Comparison of ENCODE assay signal across 16 mouse cellular contexts in genomic region chr8:80204678-80205654, GRCm38 (mm10).
A peak's percentile ranks its signal among the peaks of the same experiment; 100 is the strongest.
DNase-seq lines count a peak whose midpoint lies in the region; ATAC-seq lines count a peak whose summit lies in the region.
"Had no signal": no experiment of that assay in that cellular context is flagged by ENCODE, and none has a peak within 500 bp of the region (broad histone marks: within the 10 kb centered on the region; RNA-seq: fewer than 3 reads in every experiment).

No protein-coding gene starts in this region.

- no peak overlapping the region for H3K9ac ChIP-seq in kidney, embryonic 15.5 days
- H3K9ac ChIP-seq in limb, embryonic 11.5 days (ENCODE audit: low read length) = no peak overlapping the region
- no peak overlapping the region for H3K9ac ChIP-seq in midbrain, embryonic 15.5 days
- H3K9ac ChIP-seq: liver, embryonic 12.5 days had no signal

- intact Hi-C loops in left cerebral cortex, postnatal 10 days (cut with DNase I) = no loop called here

- no peak overlapping the region for H3K4me2 ChIP-seq in kidney, embryonic 15.5 days
- H3K4me2 ChIP-seq in limb, embryonic 11.5 days (ENCODE audit: low read depth, severe bottlenecking) = no peak overlapping the region
- H3K4me2 ChIP-seq in midbrain, embryonic 15.5 days = no peak overlapping the region
- H3K4me2 ChIP-seq: liver, embryonic 12.5 days had no signal

- H3K9me3 ChIP-seq in kidney, embryonic 15.5 days (replicated peaks) = no peaks in the 10 kb centered on the region
- H3K9me3 ChIP-seq in limb, embryonic 11.5 days (ENCODE audit: control insufficient read depth, low read length) = no peaks in the 10 kb centered on the region
- no peaks in the 10 kb centered on the region for H3K9me3 ChIP-seq in midbrain, embryonic 15.5 days
- H3K9me3 ChIP-seq: G1E; liver, embryonic 12.5 days had no signal

- H3K4me1 ChIP-seq in kidney, embryonic 15.5 days = peaks cover 22% of the 10 kb centered on the region
- H3K4me1 ChIP-seq in limb, embryonic 11.5 days (ENCODE audit: control insufficient read depth, insufficient read depth, low read length) = peaks cover 7% of the 10 kb centered on the region; the same call in 1 of the 2 replicates
- no peaks in the 10 kb centered on the region for H3K4me1 ChIP-seq in midbrain, embryonic 15.5 days
- H3K4me1 ChIP-seq: liver, embryonic 12.5 days had no signal

- no peak overlapping the region for H3K4me3 ChIP-seq in kidney, embryonic 15.5 days (replicated peaks)
- H3K4me3 ChIP-seq in limb, embryonic 11.5 days (ENCODE audit: low read depth, low read length) = no peak overlapping the region
- no peak overlapping the region for H3K4me3 ChIP-seq in midbrain, embryonic 15.5 days
- H3K4me3 ChIP-seq: erythroblast, embryonic 14.5 days; liver, embryonic 12.5 days had no signal

- ATAC-seq in kidney, embryonic 15.5 days (replicated peaks; ENCODE audit: low FRiP score) = peak; percentile 81
- ATAC-seq in limb, embryonic 11.5 days (ENCODE audit: insufficient number of reproducible peaks, low FRiP score, low TSS enrichment, low read depth) = peak; percentile 51; the same call in 1 of the 2 replicates
- ATAC-seq in midbrain, embryonic 15.5 days (replicated peaks) = no peak
- ATAC-seq: liver, embryonic 12.5 days had no signal

- H3K27ac ChIP-seq in kidney, embryonic 15.5 days = peak overlapping the region; percentile 27; the same call in 1 of the 2 replicates
- no peak overlapping the region for H3K27ac ChIP-seq in limb, embryonic 11.5 days (replicated peaks; ENCODE audit: low read depth, low read length)
- no peak overlapping the region for H3K27ac ChIP-seq in midbrain, embryonic 15.5 days
- H3K27ac ChIP-seq: liver, embryonic 12.5 days; macrophage had no signal

- no peaks in the 10 kb centered on the region for H3K27me3 ChIP-seq in kidney, embryonic 15.5 days
- no peaks in the 10 kb centered on the region for H3K27me3 ChIP-seq in limb, embryonic 11.5 days (ENCODE audit: control insufficient read depth, insufficient read depth, low read length)
- H3K27me3 ChIP-seq in midbrain, embryonic 15.5 days (replicated peaks) = no peaks in the 10 kb centered on the region
- H3K27me3 ChIP-seq: liver, embryonic 12.5 days had no signal

- DNase-seq in kidney, adult 9 months = no peak
- DNase-seq in ZHBTc4 (ENCODE audit: low read depth, low spot score) = peak; percentile 26
- DNase-seq in embryo, embryonic 11.5 days (ENCODE audit: low read depth, low spot score) = peak; percentile 43
- DNase-seq in limb, embryonic 11.5 days (ENCODE audit: low spot score) = peak; percentile 56
- DNase-seq in ovary, postnatal 36 days (ENCODE audit: low spot score) = no peak
- no peak for DNase-seq in left cerebral cortex, postnatal 10 days (ENCODE audit: extremely low spot score in 1 of 2, low spot score in 2 of 2)
- DNase-seq: adrenal gland, postnatal 25 days; cerebellum, postnatal 25 days; heart, postnatal 14 days; thymus, postnatal 14 days had no signal

- 27% methylated on average over 15 of the region's 15 CpGs for WGBS in kidney, embryonic 15.5 days
- 42% methylated on average over 15 of the region's 15 CpGs for WGBS in limb, embryonic 11.5 days
- 58% methylated on average over 15 of the region's 15 CpGs for WGBS in midbrain, embryonic 15.5 days

- H3K36me3 ChIP-seq in kidney, embryonic 15.5 days = no peaks in the 10 kb centered on the region
- no peaks in the 10 kb centered on the region for H3K36me3 ChIP-seq in limb, embryonic 11.5 days (ENCODE audit: control insufficient read depth, insufficient read depth, low read length)
- no peaks in the 10 kb centered on the region for H3K36me3 ChIP-seq in midbrain, embryonic 15.5 days (replicated peaks)
- H3K36me3 ChIP-seq: G1E; liver, embryonic 12.5 days had no signal

Comparison
In these comparisons a context has a peak if more than half of its experiments do, and no peak if none do; other contexts are left out.
1. DNase-seq: peak in ZHBTc4 (single experiment), embryo, embryonic 11.5 days (single experiment) and limb, embryonic 11.5 days (single experiment); none in kidney, adult 9 months (single experiment), ovary, postnatal 36 days (single experiment) and left cerebral cortex, postnatal 10 days (0 of 2).